Mouse (Mus musculus): ENCODE results near the gene Spem2.

- TF ChIP-seq EP300 (IDR thresholded peaks at IDR 0.05; ENCODE audit: low read depth) (no peak), CTCF (IDR thresholded peaks at IDR 0.05; ENCODE audit: low read depth) (no peak)
These were observed 20.3 kb downstream of the Spem2 start for GRCm38 (mm10) chr11:69797924-69798323.
